Mouse (Mus musculus) hindbrain, embryonic 15.5 days (tissue): ENCODE results near the gene Jade2. TPM values are rescaled to one million over a fixed set of nuclear protein-coding genes. Genes with fewer than 3 reads are reported as not detected.
A peak's percentile ranks its signal among the peaks of the same experiment; 100 is the strongest.

Source experiments
- ATAC-seq: fragments of 200-750 bp; cut with Nextera tagmentation; 2 replicates; pipeline ENCODE4 v1.8.0; 2017; ENCODE audit warnings: low read depth, moderate number of reproducible peaks, moderate TSS enrichment; ENCODE audit not compliant: low FRiP score
- H3K27ac ChIP-seq: fragments of 300-500 bp; sonication (generic); replicated peaks from 2 replicates; pipeline ENCODE4 v1.5.1; 2015; ENCODE audit warnings: mild to moderate bottlenecking, inconsistent platforms
- H3K27me3 ChIP-seq: fragments of 300-500 bp; sonication (generic); 2 replicates; pipeline ENCODE4 v1.6.1; 2015; ENCODE audit warnings: control low read depth, inconsistent platforms
- H3K36me3 ChIP-seq: fragments of 300-500 bp; sonication (generic); 2 replicates; pipeline ENCODE4 v1.6.1; 2015; ENCODE audit warnings: control low read depth, inconsistent platforms
- H3K4me1 ChIP-seq: fragments of 300-500 bp; sonication (generic); replicated peaks from 2 replicates; pipeline ENCODE4 v1.6.1; 2015; ENCODE audit warnings: control low read depth, inconsistent platforms
- H3K4me2 ChIP-seq: fragments of 300-500 bp; sonication (generic); 2 replicates; pipeline ENCODE4 v1.6.1; 2015; ENCODE audit warnings: moderate library complexity, mild to moderate bottlenecking, inconsistent platforms
- H3K4me3 ChIP-seq: fragments of 300-500 bp; sonication (generic); 2 replicates; pipeline ENCODE4 v1.5.1; 2015; ENCODE audit warnings: mild to moderate bottlenecking, inconsistent platforms
- H3K9ac ChIP-seq: fragments of 300-500 bp; sonication (generic); 2 replicates; pipeline ENCODE4 v1.6.1; 2015; ENCODE audit warnings: inconsistent platforms
- H3K9me3 ChIP-seq: fragments of 300-500 bp; sonication (generic); 2 replicates; pipeline ENCODE4 v1.6.1; 2016; ENCODE audit warnings: control low read depth, inconsistent platforms
- whole genome bisulfite sequencing: fragments of 180-500 bp; shearing (Covaris S2); methylation state at CpG from one replicate; pipeline ENCODE4 v1.1.7; 2015; 5-methylcytosine and 5-hydroxymethylcytosine counted together
- polyA plus RNA-seq: library from polyadenylated mRNA; unstranded; fragments of >200 nt; fragmentation: Nextera tagmentation; extraction: Ambion mirVana; gene quantifications from 2 replicates; pipeline ENCODE4 v1.2.1, GENCODE M21; 2015

The Jade2 gene
- polyA plus RNA-seq, 1 experiment from 2014 or later = 0.71 TPM

DNA sequence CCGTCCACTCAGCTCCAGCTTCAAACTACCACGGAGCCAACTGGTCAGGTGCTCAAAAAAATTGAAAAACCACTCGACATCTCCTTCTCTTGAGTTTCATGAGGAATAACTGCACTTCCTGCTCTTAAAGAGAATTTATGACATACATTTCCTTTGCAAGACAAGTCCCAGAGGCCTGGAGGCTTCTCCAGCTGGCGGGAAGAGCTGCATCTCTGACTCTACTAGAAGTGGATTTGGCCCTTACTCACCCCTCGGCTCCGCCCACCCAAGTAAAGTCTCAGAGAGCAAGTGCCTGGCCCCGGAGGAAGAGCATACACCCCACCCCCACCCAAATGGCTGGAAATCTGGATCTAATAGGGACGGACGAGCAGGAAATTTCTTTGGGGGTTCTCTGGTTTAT, 16.3 kb downstream of the Jade2 start:
- no peaks in the 10 kb centered on the region for H3K27me3 ChIP-seq
- no peak overlapping the region for H3K4me3 ChIP-seq
- 79% methylated on average over 9 of the region's 9 CpGs for WGBS
- no peak overlapping the region for H3K27ac ChIP-seq
- no peak for ATAC-seq
- no peak overlapping the region for H3K4me2 ChIP-seq
- no peaks in the 10 kb centered on the region for H3K36me3 ChIP-seq
- H3K4me1 ChIP-seq = 0 out of 2 replicates have a peak, but pooled peaks cover 4% of the 10 kb centered on the region
- H3K9ac ChIP-seq = no peak overlapping the region
- H3K9me3 ChIP-seq = no peaks in the 10 kb centered on the region

DNA sequence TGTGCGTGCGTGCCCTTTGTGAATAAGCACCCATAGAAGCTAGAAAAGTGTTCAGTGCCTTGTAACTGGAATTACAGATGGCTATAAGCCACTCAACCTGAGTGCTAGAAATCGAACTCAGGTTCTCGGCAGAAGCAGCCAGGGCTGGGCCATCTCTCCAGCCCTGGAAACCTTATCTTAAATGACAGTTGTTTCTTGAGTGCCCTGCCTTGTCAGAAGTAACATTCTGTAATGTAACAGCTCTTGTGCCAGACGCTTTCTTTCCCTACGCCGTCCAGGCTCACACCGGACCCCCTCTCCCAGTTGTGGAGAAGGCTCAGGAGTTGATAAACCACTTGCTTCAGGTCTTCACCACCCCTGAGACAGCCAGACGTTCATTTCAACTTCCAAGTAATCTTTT, 16.8 kb downstream of the Jade2 start:
- WGBS = 88% methylated on average over 9 of the region's 9 CpGs
- no peak overlapping the region for H3K9ac ChIP-seq
- no peaks in the 10 kb centered on the region for H3K36me3 ChIP-seq
- 0 out of 2 replicates have a peak, but pooled peaks cover 4% of the 10 kb centered on the region for H3K4me1 ChIP-seq
- no peaks in the 10 kb centered on the region for H3K27me3 ChIP-seq
- no peak overlapping the region for H3K27ac ChIP-seq
- no peak overlapping the region for H3K4me3 ChIP-seq
- ATAC-seq = no peak
- no peak overlapping the region for H3K4me2 ChIP-seq
- no peaks in the 10 kb centered on the region for H3K9me3 ChIP-seq

DNA sequence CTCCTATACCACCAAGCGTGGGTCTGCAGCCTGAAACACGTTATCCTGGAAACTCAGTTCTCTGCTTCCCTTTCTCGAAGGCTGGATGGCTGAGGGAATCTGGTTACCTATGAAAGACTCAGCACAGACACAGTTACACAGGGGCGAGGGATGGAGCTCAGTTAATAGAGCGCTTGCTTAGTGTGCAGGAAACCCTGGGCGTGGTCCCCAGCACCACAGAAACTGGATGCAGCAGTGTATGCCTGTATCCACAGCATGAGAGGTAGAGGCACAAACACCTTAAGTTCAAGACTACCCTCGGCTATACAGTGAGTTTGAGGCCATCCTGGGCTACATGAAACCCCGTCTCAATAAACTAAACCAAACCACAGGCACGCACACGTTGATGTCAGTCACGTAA, 17.5 kb downstream of the Jade2 start:
- H3K36me3 ChIP-seq = no peaks in the 10 kb centered on the region
- no peak overlapping the region for H3K4me2 ChIP-seq
- WGBS = 92% methylated on average over 11 of the region's 11 CpGs
- 0 out of 2 replicates have a peak, but pooled peaks cover 4% of the 10 kb centered on the region for H3K4me1 ChIP-seq
- no peak overlapping the region for H3K4me3 ChIP-seq
- ATAC-seq = no peak
- no peaks in the 10 kb centered on the region for H3K9me3 ChIP-seq
- no peaks in the 10 kb centered on the region for H3K27me3 ChIP-seq
- no peak overlapping the region for H3K27ac ChIP-seq
- H3K9ac ChIP-seq = no peak overlapping the region

DNA sequence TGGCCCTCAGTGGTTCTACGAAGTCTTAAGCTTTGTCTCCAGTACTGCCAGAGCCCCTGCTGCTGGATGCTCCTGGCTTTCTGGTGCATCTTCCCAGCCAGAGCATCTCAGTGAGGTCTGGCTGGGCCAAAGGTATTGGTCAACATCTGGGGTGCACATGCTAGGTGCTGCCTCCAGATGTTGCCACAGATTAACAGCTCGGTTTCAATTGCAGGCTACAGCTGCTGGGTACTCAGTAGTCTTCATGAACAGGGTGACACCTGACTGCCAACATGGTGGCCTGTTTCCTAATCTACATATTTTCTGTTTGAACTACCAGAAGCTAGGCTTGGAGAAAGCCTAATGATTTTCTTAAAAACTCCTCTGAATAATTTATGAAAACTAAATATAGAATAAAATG, 18.3 kb downstream of the Jade2 start:
- H3K9ac ChIP-seq = no peak overlapping the region
- no peak overlapping the region for H3K27ac ChIP-seq
- 88% methylated on average over 2 of the region's 2 CpGs for WGBS
- no peak overlapping the region for H3K4me2 ChIP-seq
- no peaks in the 10 kb centered on the region for H3K27me3 ChIP-seq
- H3K4me3 ChIP-seq = no peak overlapping the region
- no peaks in the 10 kb centered on the region for H3K9me3 ChIP-seq
- ATAC-seq = no peak
- H3K36me3 ChIP-seq = no peaks in the 10 kb centered on the region
- 0 out of 2 replicates have a peak, but pooled peaks cover 4% of the 10 kb centered on the region for H3K4me1 ChIP-seq

DNA sequence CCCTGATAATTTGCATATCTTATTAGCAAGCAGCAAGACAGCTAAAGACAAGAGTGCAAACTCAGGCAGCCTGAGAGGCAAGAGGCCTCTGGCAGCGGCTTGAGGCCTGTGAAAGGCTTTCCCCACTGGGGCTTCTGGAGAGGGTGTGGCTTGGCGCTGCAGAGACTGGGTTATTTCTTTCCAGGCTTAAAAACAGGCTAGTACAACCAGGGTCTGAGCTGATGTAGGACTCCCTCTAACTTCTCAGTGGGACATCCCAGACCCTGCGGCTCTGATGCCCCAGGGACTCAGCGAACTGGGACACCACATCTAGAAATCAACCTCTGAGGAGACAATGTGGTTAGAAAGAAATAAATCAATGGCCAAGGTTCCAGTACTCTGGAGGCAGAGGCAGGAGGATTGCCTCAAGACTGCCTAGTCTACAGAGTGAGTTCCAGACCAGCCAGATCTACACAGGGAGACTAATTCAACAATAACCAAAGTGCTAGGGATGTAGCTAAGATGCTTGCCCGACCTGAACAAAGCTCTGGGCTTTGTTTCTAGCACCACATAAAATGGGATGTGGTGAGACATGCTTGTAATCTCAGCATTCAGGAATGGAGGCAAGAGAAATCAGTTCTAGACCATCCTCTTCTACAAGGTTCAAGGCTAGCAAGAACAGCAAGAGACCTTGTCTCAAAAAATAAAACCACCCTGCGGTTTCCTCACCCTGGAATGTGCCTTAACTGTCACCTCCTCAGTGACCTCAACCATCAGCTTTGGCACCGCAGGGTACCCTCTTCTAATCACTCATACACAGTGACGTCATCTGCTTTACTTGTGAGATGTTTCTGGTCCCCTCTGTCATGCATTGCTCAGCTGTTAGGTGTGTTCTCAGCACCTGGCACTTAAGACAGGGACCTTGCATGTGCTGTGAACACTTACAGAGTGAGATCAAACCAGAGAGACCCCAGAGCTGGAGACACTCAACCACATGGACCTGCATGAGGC, 20.0 kb downstream of the Jade2 start:
- H3K27ac ChIP-seq = no peak overlapping the region
- H3K9ac ChIP-seq = no peak overlapping the region
- no peaks in the 10 kb centered on the region for H3K9me3 ChIP-seq
- WGBS = 74% methylated on average over 8 of the region's 8 CpGs
- no peak for ATAC-seq
- H3K27me3 ChIP-seq = no peaks in the 10 kb centered on the region
- H3K4me2 ChIP-seq = no peak overlapping the region
- H3K4me3 ChIP-seq = no peak overlapping the region
- peaks cover 7% of the 10 kb centered on the region for H3K4me1 ChIP-seq
- no peaks in the 10 kb centered on the region for H3K36me3 ChIP-seq

DNA sequence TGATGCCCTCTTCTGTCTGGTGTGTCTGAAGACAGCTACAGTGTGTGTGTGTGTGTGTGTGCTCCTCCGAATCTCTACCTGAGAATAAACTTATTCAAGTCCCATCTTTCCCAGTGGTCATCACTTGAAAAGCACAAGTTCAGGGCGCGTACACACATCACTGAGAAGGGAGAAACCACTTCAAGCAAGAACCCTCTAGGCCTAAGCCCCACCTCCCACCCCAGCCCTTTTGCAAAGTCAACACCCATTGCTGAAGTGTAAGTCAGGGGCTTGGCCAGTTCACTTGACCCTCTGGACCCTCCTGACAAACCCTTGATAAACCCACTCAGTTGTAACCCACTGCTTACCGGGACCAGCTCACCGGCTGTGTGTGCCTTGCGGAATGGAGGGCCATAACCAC, 20.9 kb downstream of the Jade2 start:
- Histone ChIP-seq H3K27me3 (no peaks in the 10 kb centered on the region), H3K9me3 (no peaks in the 10 kb centered on the region), H3K4me1 (peaks cover 9% of the 10 kb centered on the region), H3K4me3 (no peak overlapping the region), H3K4me2 (no peak overlapping the region), H3K9ac (no peak overlapping the region), H3K36me3 (no peaks in the 10 kb centered on the region), H3K27ac (no peak overlapping the region)
- no peak for ATAC-seq
- 89% methylated on average over 6 of the region's 6 CpGs for WGBS

DNA sequence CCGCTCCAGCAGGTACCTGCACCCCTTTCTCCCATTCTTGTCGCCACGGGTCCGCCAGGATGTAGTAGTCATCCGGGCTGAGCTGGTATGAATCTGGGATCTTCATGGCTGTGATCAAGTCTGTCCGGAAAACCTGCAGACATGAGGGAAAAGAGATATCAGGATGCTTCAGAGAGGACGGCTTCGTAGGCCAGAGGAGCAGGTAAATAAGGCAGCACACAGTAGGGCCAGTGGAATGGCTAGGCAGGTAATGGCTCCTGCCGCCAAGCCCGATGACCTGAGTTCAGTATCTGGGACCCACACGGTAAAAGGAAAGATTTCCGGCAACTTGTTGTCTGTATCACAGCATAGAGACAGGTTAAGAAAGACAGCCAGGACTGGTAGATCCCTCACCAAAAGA, 21.9 kb downstream of the Jade2 start:
- H3K4me3 ChIP-seq = no peak overlapping the region
- no peaks in the 10 kb centered on the region for H3K36me3 ChIP-seq
- H3K4me2 ChIP-seq = no peak overlapping the region
- no peak overlapping the region for H3K27ac ChIP-seq
- H3K27me3 ChIP-seq = no peaks in the 10 kb centered on the region
- 95% methylated on average over 12 of the region's 12 CpGs for WGBS
- peaks cover 9% of the 10 kb centered on the region for H3K4me1 ChIP-seq
- ATAC-seq = no peak
- H3K9me3 ChIP-seq = no peaks in the 10 kb centered on the region
- no peak overlapping the region for H3K9ac ChIP-seq

DNA sequence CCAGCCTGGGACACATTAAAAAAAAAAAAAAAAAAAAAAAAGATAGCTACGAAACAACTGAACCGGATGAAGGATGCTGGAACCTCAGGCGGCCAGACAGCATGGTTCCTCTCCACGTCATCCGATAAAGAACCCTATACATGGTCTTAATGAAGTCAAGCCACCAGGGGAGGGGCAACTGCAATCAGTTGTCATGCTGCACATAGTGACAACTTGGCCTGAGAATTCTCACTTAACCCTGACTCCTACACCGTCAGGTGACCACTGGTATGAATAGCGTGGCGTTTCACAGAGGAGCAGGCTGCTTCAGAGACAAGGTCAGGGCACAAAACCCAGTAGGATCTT, 23.4 kb downstream of the Jade2 start:
- no peak for ATAC-seq

DNA sequence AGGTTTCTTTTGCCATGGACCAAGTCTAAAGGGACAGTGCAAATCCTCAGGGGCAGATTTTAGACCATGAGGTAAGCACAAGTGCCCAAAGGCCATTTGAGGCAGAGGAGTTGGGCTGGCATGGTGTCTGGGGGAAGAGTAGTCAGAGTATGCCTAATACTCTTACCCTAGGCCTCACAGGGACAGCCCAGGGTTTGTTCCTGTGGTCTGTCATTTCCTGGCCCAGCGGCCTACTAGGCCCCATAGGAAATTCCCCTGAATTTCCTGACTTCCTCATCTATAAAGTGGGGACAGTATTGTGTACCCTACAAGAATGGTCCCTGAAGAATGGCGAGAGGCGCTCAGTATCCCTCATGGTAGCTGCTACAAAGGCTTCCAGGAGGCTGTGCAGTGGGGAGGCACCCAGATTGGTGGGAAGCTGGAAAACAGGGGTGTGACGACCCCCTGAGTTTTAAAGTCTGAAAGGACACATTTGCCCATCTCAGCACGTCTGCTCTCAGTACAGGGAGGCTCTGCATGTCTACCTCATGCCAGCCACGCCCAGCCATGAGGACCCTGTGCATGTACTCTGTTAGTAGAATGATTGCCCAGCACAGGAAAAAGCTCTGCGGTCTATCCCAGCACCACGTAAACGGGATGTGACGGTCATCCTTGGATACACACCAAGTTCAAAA, 23.9 kb downstream of the Jade2 start:
- no peak for ATAC-seq
- Histone ChIP-seq H3K9ac (no peak overlapping the region), H3K4me3 (no peak overlapping the region), H3K27me3 (no peaks in the 10 kb centered on the region), H3K4me1 (peaks cover 9% of the 10 kb centered on the region), H3K36me3 (no peaks in the 10 kb centered on the region), H3K9me3 (no peaks in the 10 kb centered on the region), H3K27ac (no peak overlapping the region), H3K4me2 (no peak overlapping the region)
- 89% methylated on average over 10 of the region's 10 CpGs for WGBS

More for the DNA sequence above, 23.4 kb downstream of the Jade2 start:
- Histone ChIP-seq H3K9ac (no peak overlapping the region), H3K27me3 (no peaks in the 10 kb centered on the region), H3K36me3 (no peaks in the 10 kb centered on the region), H3K4me3 (no peak overlapping the region), H3K4me1 (peaks cover 9% of the 10 kb centered on the region), H3K4me2 (no peak overlapping the region), H3K9me3 (no peaks in the 10 kb centered on the region), H3K27ac (no peak overlapping the region)
- 89% methylated on average over 8 of the region's 8 CpGs for WGBS

DNA sequence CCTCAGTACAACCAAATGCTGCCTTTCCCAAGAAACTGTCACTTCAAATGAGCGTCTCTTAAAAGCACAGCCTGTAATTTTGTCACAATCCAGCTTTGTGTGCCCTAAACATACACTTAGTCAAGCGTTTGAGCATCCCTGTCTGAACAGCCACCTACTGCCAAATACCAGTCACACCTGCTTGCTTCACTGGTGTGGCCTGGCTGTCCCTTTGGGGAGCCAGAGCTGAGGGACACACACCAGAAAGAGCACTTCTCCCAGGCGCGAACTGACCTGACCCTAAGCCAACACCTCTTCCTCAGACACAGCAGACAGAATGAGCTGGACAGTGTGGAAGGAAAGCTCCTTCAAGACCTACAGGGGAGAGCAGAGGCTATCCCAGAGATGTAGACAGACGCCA, 24.5 kb downstream of the Jade2 start:
- Histone ChIP-seq H3K36me3 (no peaks in the 10 kb centered on the region), H3K4me3 (no peak overlapping the region), H3K4me1 (peaks cover 9% of the 10 kb centered on the region), H3K4me2 (no peak overlapping the region), H3K27ac (no peak overlapping the region), H3K27me3 (no peaks in the 10 kb centered on the region), H3K9ac (no peak overlapping the region), H3K9me3 (no peaks in the 10 kb centered on the region)
- ATAC-seq = no peak
- WGBS = 74% methylated on average over 5 of the region's 5 CpGs

DNA sequence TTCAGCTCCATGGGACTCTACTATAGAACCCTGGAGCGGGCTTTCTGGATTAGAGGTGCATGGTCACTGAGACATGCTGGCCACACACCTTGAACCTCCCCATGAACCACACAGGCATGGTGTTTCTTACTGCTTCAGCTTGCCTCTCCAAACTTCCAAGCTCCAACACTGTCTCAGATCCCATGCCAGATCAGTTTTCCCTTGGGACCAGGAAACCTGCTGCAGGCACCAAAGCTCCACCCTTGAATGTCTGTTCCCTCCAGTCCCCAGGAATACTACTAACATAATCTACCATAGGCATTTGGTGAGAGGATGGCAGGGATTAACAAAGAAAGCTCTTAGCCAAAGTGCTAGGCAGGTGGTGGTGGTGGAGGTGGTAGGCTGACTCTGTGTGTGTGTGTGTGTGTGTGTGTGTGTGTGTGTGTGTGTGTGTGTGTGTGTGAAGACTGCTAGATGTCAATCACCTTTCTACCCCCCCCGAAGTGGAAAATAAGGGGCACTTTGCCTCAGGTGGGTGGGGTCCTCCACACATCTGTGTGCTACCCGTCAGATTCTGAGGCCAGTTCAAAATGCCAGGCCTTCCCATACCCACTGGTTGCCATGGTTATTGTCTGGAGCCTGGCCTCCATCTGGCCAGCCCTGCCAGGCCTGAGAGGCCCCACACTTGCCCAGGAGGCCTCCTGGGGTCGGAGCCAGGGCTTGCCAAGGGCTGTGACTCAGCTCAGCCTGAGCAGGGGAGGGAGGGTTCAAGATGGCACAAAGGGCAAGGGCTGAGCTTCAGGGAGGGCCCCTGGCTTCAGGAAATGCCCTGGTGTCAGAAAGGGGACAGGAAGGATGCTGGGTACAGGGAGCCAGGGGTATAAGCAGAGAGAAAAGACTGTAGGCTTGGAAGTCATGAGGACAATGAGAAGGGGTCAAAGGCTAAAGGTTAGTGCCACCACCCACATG, 25.2 kb downstream of the Jade2 start:
- peak; percentile 77 for ATAC-seq

More for the DNA sequence above, 25.2 kb downstream of the Jade2 start:
- no peak overlapping the region for H3K4me2 ChIP-seq
- no peaks in the 10 kb centered on the region for H3K27me3 ChIP-seq
- H3K27ac ChIP-seq = no peak overlapping the region
- H3K9me3 ChIP-seq = no peaks in the 10 kb centered on the region
- WGBS = 63% methylated on average over 4 of the region's 4 CpGs
- no peaks in the 10 kb centered on the region for H3K36me3 ChIP-seq
- no peak overlapping the region for H3K4me3 ChIP-seq
- H3K4me1 ChIP-seq = peaks cover 8% of the 10 kb centered on the region
- no peak overlapping the region for H3K9ac ChIP-seq
